Mouse (Mus musculus): ENCODE measurements around the gene Zfp768. TPM values are rescaled to one million over a fixed set of nuclear protein-coding genes. Genes with fewer than 3 reads are reported as not detected.

The Zfp768 gene
- polyA plus RNA-seq, 1 experiment from 2014 or later: 12.0 TPM

GRCm38 (mm10) chr7:127297586-127298193, 47.7 kb downstream of the Zfp768 start:
- Histone ChIP-seq H3K27ac (no peak overlapping the region), H3K36me3 (ENCODE audit: inconsistent target) (no peaks in the 10 kb centered on the region), H3K79me2 (ENCODE audit: inconsistent target) (no peaks in the 10 kb centered on the region), H3K4me3 (ENCODE audit: inconsistent target) (no peak overlapping the region)
- 94% methylated on average over 5 of the region's 5 CpGs for WGBS (ENCODE audit: missing documents)

- no peaks in the 10 kb centered on the region for H3K36me3 ChIP-seq (ENCODE audit: inconsistent target)
- H3K79me2 ChIP-seq (ENCODE audit: inconsistent target): no peaks in the 10 kb centered on the region
- H3K4me3 ChIP-seq (ENCODE audit: inconsistent target): 0 out of 2 replicates have a peak overlapping the region, but pooled peaks have one; percentile 2
- WGBS (ENCODE audit: missing documents): 63% methylated on average over 5 of the region's 5 CpGs
- no peak overlapping the region for H3K27ac ChIP-seq
These were observed 48.4 kb downstream of the Zfp768 start for GRCm38 (mm10) chr7:127296786-127297555.

GRCm38 (mm10) chr7:127296098-127296497, 49.3 kb downstream of the Zfp768 start, which contains the start of gene Itgal:
Gene Itgal, plus strand, starts transcription at chr7:127296260.
- H3K27ac ChIP-seq: peak within 1 kb of the TSS; percentile 28
- no peaks in the 10 kb centered on the region for H3K79me2 ChIP-seq (ENCODE audit: inconsistent target)
- WGBS (ENCODE audit: missing documents): 16% methylated on average over 11 of the region's 11 CpGs

More at GRCm38 (mm10) chr7:127296098-127296497, 49.3 kb downstream of the Zfp768 start, which contains the start of gene Itgal:
- H3K36me3 ChIP-seq (ENCODE audit: inconsistent target): no peaks in the 10 kb centered on the region
- peak within 1 kb of the TSS; percentile 2; the same call in 1 of the 2 replicates for H3K4me3 ChIP-seq (ENCODE audit: inconsistent target)

Other genes with a start within 250 kb of the Zfp768 start
- not detected in 3 replicates for gene Qprt, start 223.4 kb downstream of the Zfp768 start, polyA plus RNA-seq (2018)
- gene Spn, start 207.8 kb downstream of the Zfp768 start, polyA plus RNA-seq (2018): 1.3 to 3.8 TPM (median 1.5 TPM) in 3 replicates
- 36.2 to 55.7 TPM (median 41.4 TPM) in 3 replicates for gene Cd2bp2, start 149.5 kb downstream of the Zfp768 start, polyA plus RNA-seq (2018)
- 32.8 to 44.1 TPM (median 41.7 TPM) in 3 replicates for gene Tbc1d10b, start 137.1 kb downstream of the Zfp768 start, polyA plus RNA-seq (2018)
- 0.47 to 1.4 TPM in 2 of 3 replicates, not detected in the other for gene Mylpf, start 136.7 kb downstream of the Zfp768 start, polyA plus RNA-seq (2018)
- 5.4 to 7.1 TPM (median 5.6 TPM) in 3 replicates for gene Zfp553, start 112.5 kb downstream of the Zfp768 start, polyA plus RNA-seq (2018)
- 0.75 to 2.4 TPM (median 1.9 TPM) in 3 replicates for gene Sept1, start 112.5 kb downstream of the Zfp768 start, polyA plus RNA-seq (2018)
- 2.3 to 8.3 TPM (median 8.1 TPM) in 3 replicates for gene Zfp771, start 101.3 kb downstream of the Zfp768 start, polyA plus RNA-seq (2018)
- 15.9 to 45.9 TPM (median 27.1 TPM) in 3 replicates for gene Dctpp1, start 84.9 kb downstream of the Zfp768 start, polyA plus RNA-seq (2018)
- 19.7 to 40.4 TPM (median 38.9 TPM) in 3 replicates for gene Sephs2, start 71.5 kb downstream of the Zfp768 start, polyA plus RNA-seq (2018)
- gene Itgal, start 49.3 kb downstream of the Zfp768 start, polyA plus RNA-seq (2018): 5.5 to 18.7 TPM (median 12.0 TPM) in 3 replicates
- 4.8 to 5.8 TPM (median 5.6 TPM) in 3 replicates for gene Zfp747, start 30.5 kb upstream of the Zfp768 start, polyA plus RNA-seq (2018)
- 1.7 to 2.8 TPM (median 2.4 TPM) in 3 replicates for gene 9130019O22Rik, start 41.6 kb upstream of the Zfp768 start, polyA plus RNA-seq (2018)
- 1.3 to 3.1 TPM (median 1.6 TPM) in 3 replicates for gene E430018J23Rik, start 48.0 kb upstream of the Zfp768 start, polyA plus RNA-seq (2018)
- gene Zfp764, start 61.2 kb upstream of the Zfp768 start, polyA plus RNA-seq (2018): 6.0 to 7.4 TPM (median 6.2 TPM) in 3 replicates
- gene Zfp688, start 76.5 kb upstream of the Zfp768 start, polyA plus RNA-seq (2018): 5.1 to 17.4 TPM (median 8.9 TPM) in 3 replicates
- gene Zfp689, start 103.6 kb upstream of the Zfp768 start, polyA plus RNA-seq (2018): 1.0 to 1.9 TPM (median 1.0 TPM) in 3 replicates
- gene Prr14, start 114.0 kb upstream of the Zfp768 start, polyA plus RNA-seq (2018): 31.6 to 54.9 TPM (median 50.8 TPM) in 3 replicates
- 47.3 to 163 TPM (median 92.9 TPM) in 3 replicates for gene Fbrs, start 133.6 kb upstream of the Zfp768 start, polyA plus RNA-seq (2018)
- gene Srcap, start 166.4 kb upstream of the Zfp768 start, polyA plus RNA-seq (2018): 14.3 to 15.8 TPM (median 15.4 TPM) in 3 replicates
- 13.1 to 13.5 TPM (median 13.2 TPM) in 3 replicates for gene Gm42715, start 174.0 kb upstream of the Zfp768 start, polyA plus RNA-seq (2018)
- gene Tmem265, start 215.8 kb upstream of the Zfp768 start, polyA plus RNA-seq (2018): not detected in 3 replicates
- 23.8 to 33.8 TPM (median 26.9 TPM) in 3 replicates for gene Phkg2, start 227.8 kb upstream of the Zfp768 start, polyA plus RNA-seq (2018)
- gene Ccdc189, start 243.0 kb upstream of the Zfp768 start, polyA plus RNA-seq (2018): 0.72 to 3.0 TPM (median 2.9 TPM) in 3 replicates
- 27.1 to 29.6 TPM (median 28.3 TPM) in 3 replicates for gene Rnf40, start 243.2 kb upstream of the Zfp768 start, polyA plus RNA-seq (2018)

All from macrophage (primary cell).